Mouse (Mus musculus) CH12.LX (cell line): ENCODE measurements around the gene Krt17.

Experiments
- CHD2 ChIP-seq: IDR thresholded peaks from 2 replicates; pipeline ENCODE4 v1.6.1; 2011; ENCODE audit warnings: low read length, improper control_type of control experiment
- CTCF ChIP-seq, 2 experiments: IDR thresholded peaks in 1 of 2; conservative IDR thresholded peaks in 1 of 2; 2 replicates each; pipeline ENCODE4 v1.5.1; 2011 to 2012; ENCODE audit warnings: low read depth in 2 of 2, low read length in 2 of 2, improper control_type of control experiment in 1 of 2, inconsistent platforms in 1 of 2, mild to moderate bottlenecking in 1 of 2, moderate library complexity in 1 of 2
- E2F4 ChIP-seq: IDR thresholded peaks from 2 replicates; pipeline ENCODE4 v1.6.1; 2011; ENCODE audit warnings: low read depth, low read length, improper control_type of control experiment; ENCODE audit not compliant: insufficient replicate concordance
- ELF1 ChIP-seq: IDR thresholded peaks from 2 replicates; pipeline ENCODE4 v1.6.1; 2014; ENCODE audit warnings: low read depth, mild to moderate bottlenecking, inconsistent platforms, low read length, improper control_type of control experiment
- EP300 ChIP-seq: IDR thresholded peaks from 2 replicates; pipeline ENCODE4 v1.6.1; 2011; ENCODE audit warnings: low read length, improper control_type of control experiment
- ETS1 ChIP-seq: conservative IDR thresholded peaks from 2 replicates; pipeline ENCODE4 v1.6.1; 2012; ENCODE audit warnings: low read depth, mild to moderate bottlenecking, inconsistent platforms, low read length, improper control_type of control experiment, moderate library complexity
- IRF4 ChIP-seq: IDR thresholded peaks from 2 replicates; pipeline ENCODE4 v1.6.1; 2014; ENCODE audit warnings: low read depth, mild to moderate bottlenecking, inconsistent platforms, low read length, improper control_type of control experiment
- POLR2A ChIP-seq: IDR thresholded peaks from 2 replicates; pipeline ENCODE4 v1.6.1; 2011; ENCODE audit warnings: low read depth, mild to moderate bottlenecking, improper control_type of control experiment, low read length
- RAD21 ChIP-seq: IDR thresholded peaks from 2 replicates; pipeline ENCODE4 v1.6.1; 2011; ENCODE audit warnings: low read depth, mild to moderate bottlenecking, low read length, improper control_type of control experiment, moderate library complexity
- RCOR1 ChIP-seq: conservative IDR thresholded peaks from 2 replicates; pipeline ENCODE4 v1.6.1; 2012; ENCODE audit warnings: low read depth, mild to moderate bottlenecking, inconsistent platforms, low read length, improper control_type of control experiment
- SMC3 ChIP-seq: IDR thresholded peaks from 2 replicates; pipeline ENCODE4 v1.6.1; 2011; ENCODE audit warnings: low read depth, low read length, improper control_type of control experiment
- TCF12 ChIP-seq: IDR thresholded peaks from 2 replicates; pipeline ENCODE4 v1.6.1; 2014; ENCODE audit warnings: low read depth, mild to moderate bottlenecking, inconsistent platforms, low read length, improper control_type of control experiment

- TF ChIP-seq ETS1 (no peak), CHD2 (no peak), E2F4 (no peak), POLR2A (no peak), CTCF (conservative IDR thresholded peaks at IDR 0.05 in 1 of 2, IDR thresholded peaks at IDR 0.05 in 1 of 2; ENCODE audit: low read depth in 2 of 2, low read length in 2 of 2) (no peak), SMC3 (no peak), TCF12 (no peak), IRF4 (no peak), RCOR1 (no peak), ELF1 (no peak), EP300 (no peak), RAD21 (no peak)
Observed at GRCm38 (mm10) chr11:100271878-100272277, 11.0 kb upstream of the Krt17 start.
